ENCODE assay signal across 15 mouse cellular contexts in genomic region chr5:99694712-99695360, GRCm38 (mm10). TPM values are rescaled to one million over a fixed set of nuclear protein-coding genes. Genes with fewer than 3 reads are reported as not detected.
DNase-seq lines count a peak whose midpoint lies in the region; ATAC-seq lines count a peak whose summit lies in the region.
"Had no signal": no experiment of that assay in that cellular context is flagged by ENCODE, and none has a peak within 500 bp of the region (broad histone marks: within the 10 kb centered on the region; RNA-seq: fewer than 3 reads in every experiment).

No protein-coding gene starts in this region.

- H3K4me2 ChIP-seq in heart, embryonic 11.5 days: no peak overlapping the region
- no peak overlapping the region for H3K4me2 ChIP-seq in neural tube, embryonic 11.5 days (ENCODE audit: low read depth)

- 72% methylated on average over 13 of the region's 13 CpGs for WGBS in heart, embryonic 11.5 days (ENCODE audit: insufficient replicate concordance)
- 78% methylated on average over 13 of the region's 13 CpGs for WGBS in neural tube, embryonic 11.5 days

- no peaks in the 10 kb centered on the region for H3K9me3 ChIP-seq in heart, embryonic 11.5 days (replicated peaks; ENCODE audit: control insufficient read depth, low read length)
- no peaks in the 10 kb centered on the region for H3K9me3 ChIP-seq in neural tube, embryonic 11.5 days (ENCODE audit: control insufficient read depth, low read length)

- no peak for ATAC-seq in heart, embryonic 11.5 days (replicated peaks; ENCODE audit: insufficient number of reproducible peaks, low FRiP score, low TSS enrichment)
- no peak for ATAC-seq in neural tube, embryonic 11.5 days (ENCODE audit: insufficient read depth, low FRiP score, low TSS enrichment)
- ATAC-seq: lung, postnatal 0 days had no signal

- H3K4me1 ChIP-seq in heart, embryonic 11.5 days (ENCODE audit: control insufficient read depth, insufficient read depth, low read length): peaks cover 5% of the 10 kb centered on the region
- H3K4me1 ChIP-seq in neural tube, embryonic 11.5 days (ENCODE audit: control insufficient read depth, insufficient read depth, low read length): no peaks in the 10 kb centered on the region

- no peak overlapping the region for H3K9ac ChIP-seq in heart, embryonic 11.5 days (ENCODE audit: low read depth, low read length)
- no peak overlapping the region for H3K9ac ChIP-seq in neural tube, embryonic 11.5 days (ENCODE audit: low read length)

- no peaks in the 10 kb centered on the region for H3K27me3 ChIP-seq in heart, embryonic 11.5 days (ENCODE audit: control insufficient read depth, insufficient read depth, low read length)
- no peaks in the 10 kb centered on the region for H3K27me3 ChIP-seq in neural tube, embryonic 11.5 days (ENCODE audit: control insufficient read depth, insufficient read depth, low read length)

- no peak overlapping the region for H3K27ac ChIP-seq in heart, embryonic 11.5 days (ENCODE audit: low read depth, low read length)
- H3K27ac ChIP-seq in neural tube, embryonic 11.5 days (ENCODE audit: low read depth, low read length): no peak overlapping the region

- H3K4me3 ChIP-seq in heart, embryonic 11.5 days (ENCODE audit: low read depth, low read length): no peak overlapping the region
- no peak overlapping the region for H3K4me3 ChIP-seq in neural tube, embryonic 11.5 days (ENCODE audit: low read depth, low read length)

- no peaks in the 10 kb centered on the region for H3K36me3 ChIP-seq in heart, embryonic 11.5 days (ENCODE audit: control insufficient read depth, insufficient read depth, low read length)
- H3K36me3 ChIP-seq in neural tube, embryonic 11.5 days (ENCODE audit: control insufficient read depth, insufficient read depth, low read length): no peaks in the 10 kb centered on the region

- peak; percentile 65 for DNase-seq in heart, adult 11 months
- DNase-seq in neural tube, embryonic 11.5 days (ENCODE audit: low spot score): peak; percentile 24
- DNase-seq in neural tube, embryonic 10.5 days (ENCODE audit: extremely low spot score, low spot score): no peak
- peak; percentile 22 to 23 for DNase-seq in layer of hippocampus, postnatal 10 days (ENCODE audit: low spot score in 2 of 2)
- peak; percentile 44 for DNase-seq in right cerebral cortex, postnatal 25 days
- DNase-seq in retina, embryonic 14.5 days (ENCODE audit: low spot score): no peak
- no peak for DNase-seq in cerebellum, adult 11 months
- DNase-seq: cerebellum, adult 9-11 months; heart, postnatal 36 days; kidney, adult 11 months; kidney, postnatal 4 days; liver; spleen, adult 18-20 months had no signal

RNA-seq across cellular contexts. Expression of gene Rasgef1b, which starts 34.0 kb away (rescaled TPM):
- polyA plus RNA-seq in heart, embryonic 11.5 days (2014; fragmentation: Nextera tagmentation; extraction: Ambion mirVana): 41.6 and 44.2 TPM in 2 replicates
- polyA plus RNA-seq in neural tube, embryonic 11.5 days (2014; fragmentation: Nextera tagmentation; extraction: Ambion mirVana): 19.9 and 20.7 TPM in 2 replicates
- total RNA-seq in layer of hippocampus, postnatal 10 days (2021): 10 to 100 TPM; 26.5 to 32.1 TPM

Comparison
In these comparisons a context has a peak if more than half of its experiments do, and no peak if none do; other contexts are left out.
1. DNase-seq: peak in heart, adult 11 months (single experiment), neural tube, embryonic 11.5 days (single experiment), layer of hippocampus, postnatal 10 days (2 of 2) and right cerebral cortex, postnatal 25 days (single experiment); none in neural tube, embryonic 10.5 days (single experiment), retina, embryonic 14.5 days (single experiment) and cerebellum, adult 11 months (single experiment).